Mouse (Mus musculus) C2C12 (cell line): ENCODE measurements around the gene Ssbp1. TPM values are rescaled to one million over a fixed set of nuclear protein-coding genes. Genes with fewer than 3 reads are reported as not detected.

Experiments used
- H3K27me3 ChIP-seq: one replicate; pipeline ENCODE4 v1.6.1; 2011; ENCODE audit not compliant: control insufficient read depth, insufficient read depth, insufficient read length
- H3K36me3 ChIP-seq: one replicate; pipeline ENCODE4 v1.6.1; 2011; ENCODE audit not compliant: control insufficient read depth, insufficient read depth
- H3K4me3 ChIP-seq: one replicate; pipeline ENCODE4 v1.5.1; 2011; ENCODE audit warnings: mild to moderate bottlenecking, control low read depth; ENCODE audit not compliant: poor library complexity, insufficient read depth, severe bottlenecking
- H3K79me2 ChIP-seq: one replicate; pipeline ENCODE4 v1.6.1; 2011; ENCODE audit not compliant: control insufficient read depth, insufficient read depth
- H3K79me3 ChIP-seq: one replicate; pipeline ENCODE4 v1.6.1; 2011; ENCODE audit warnings: low read depth, control low read depth
- H3ac ChIP-seq: one replicate; pipeline ENCODE3; 2011; ENCODE audit warnings: low read depth; ENCODE audit not compliant: control insufficient read depth, insufficient read length
- CEBPB ChIP-seq: IDR thresholded peaks from one replicate; pipeline ENCODE4 v1.6.1; 2011; ENCODE audit warnings: low read depth, mild to moderate bottlenecking, control low read depth, moderate library complexity
- CTCF ChIP-seq: IDR thresholded peaks from one replicate; pipeline ENCODE4 v1.5.1; 2011; ENCODE audit not compliant: control insufficient read depth, insufficient read depth, insufficient read length
- FOSL1 ChIP-seq: IDR thresholded peaks from one replicate; pipeline ENCODE4 v1.8.0; 2011; ENCODE audit warnings: mild to moderate bottlenecking, low read length; ENCODE audit not compliant: poor library complexity, insufficient read depth, severe bottlenecking
- MAX ChIP-seq: IDR thresholded peaks from one replicate; pipeline ENCODE4 v1.6.1; 2011; ENCODE audit warnings: mild to moderate bottlenecking, control low read depth
- MYOD1 ChIP-seq: IDR thresholded peaks from one replicate; pipeline ENCODE4 v1.6.1; 2011; ENCODE audit warnings: low read depth; ENCODE audit not compliant: control insufficient read depth, insufficient read length
- MYOG ChIP-seq: IDR thresholded peaks from one replicate; pipeline ENCODE4 v1.6.1; 2011; ENCODE audit not compliant: control insufficient read depth, insufficient read length; ENCODE audit errors: extremely low read depth
- USF1 ChIP-seq: IDR thresholded peaks from one replicate; pipeline ENCODE4 v1.6.1; 2011; ENCODE audit warnings: low read depth, mild to moderate bottlenecking, control low read depth, moderate library complexity
- polyA plus RNA-seq: library from polyadenylated mRNA; unstranded; fragments of >200 nt; fragmentation: generic; extraction: Trizol; gene quantifications from one replicate; pipeline ENCODE4 v1.2.1, GENCODE M21; 2012; ENCODE audit warnings: missing spikeins

Ssbp1 gene
- polyA plus RNA-seq, 1 experiment = 40.5 TPM

- no peak for TF ChIP-seq MAX
- no peak for TF ChIP-seq MYOG
- H3K4me3 ChIP-seq = peak overlapping the region; percentile 44
- peak overlapping the region; percentile 45 for H3ac ChIP-seq
- no peaks in the 10 kb centered on the region for H3K79me2 ChIP-seq
- H3K79me3 ChIP-seq = no peaks in the 10 kb centered on the region
- peaks cover 7% of the 10 kb centered on the region for H3K27me3 ChIP-seq
- no peaks in the 10 kb centered on the region for H3K36me3 ChIP-seq
Observed at GRCm38 (mm10) chr6:40435151-40436046, 35.8 kb upstream of the Ssbp1 start.

DNA sequence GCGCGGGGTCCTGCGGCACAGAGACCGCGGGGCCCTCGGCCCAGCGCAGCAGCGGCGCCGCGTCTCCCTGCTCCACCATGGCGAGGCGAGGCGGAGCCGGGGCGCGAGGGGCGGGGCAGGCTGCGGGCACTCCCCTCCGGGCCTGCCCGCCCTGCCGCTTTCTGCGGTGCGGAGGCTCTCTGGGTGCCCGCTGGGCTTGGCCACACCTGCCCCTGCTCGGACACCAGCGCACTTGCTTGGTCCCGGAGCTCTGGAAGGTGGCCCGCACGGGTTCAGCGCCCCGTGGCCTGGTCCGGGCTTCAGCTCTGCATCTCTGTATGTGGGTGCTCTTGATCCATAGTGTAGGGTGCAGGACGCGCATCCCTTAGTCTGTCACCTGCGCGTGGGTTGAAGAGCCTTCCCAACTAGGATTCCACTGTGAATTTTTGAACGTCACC, 35.1 kb upstream of the Ssbp1 start, which contains the start of gene E330009J07Rik:
TSS of gene E330009J07Rik (minus strand) at position 89 of the 437 bp plus-strand sequence.
- Histone ChIP-seq H3ac (peak within 1 kb of the TSS; percentile 45), H3K79me2 (no peaks in the 10 kb centered on the region), H3K4me3 (peak within 1 kb of the TSS; percentile 44), H3K36me3 (no peaks in the 10 kb centered on the region), H3K79me3 (no peaks in the 10 kb centered on the region), H3K27me3 (peaks cover 10% of the 10 kb centered on the region)
- TF ChIP-seq CTCF (no peak), MAX (no peak), MYOG (no peak), CEBPB (no peak), MYOD1 (no peak), USF1 (no peak), FOSL1 (no peak)

GRCm38 (mm10) chr6:40438936-40439335, 32.2 kb upstream of the Ssbp1 start, which contains the start of gene Wee2:
Wee2 (plus strand) TSS chr6:40439088.
- Histone ChIP-seq H3ac (no peak within 1 kb of the TSS), H3K27me3 (peaks cover 15% of the 10 kb centered on the region), H3K4me3 (no peak within 1 kb of the TSS), H3K36me3 (no peaks in the 10 kb centered on the region), H3K79me3 (no peaks in the 10 kb centered on the region), H3K79me2 (no peaks in the 10 kb centered on the region)
- TF ChIP-seq CEBPB (no peak), MAX (no peak), CTCF (no peak), MYOG (no peak), FOSL1 (no peak), MYOD1 (no peak), USF1 (no peak)

- H3K27me3 ChIP-seq = peaks cover 15% of the 10 kb centered on the region
- H3ac ChIP-seq = no peak overlapping the region
- TF ChIP-seq MYOD1 (no peak), CTCF (no peak), CEBPB (no peak), FOSL1 (no peak), USF1 (no peak), MAX (no peak), MYOG (no peak)
- no peaks in the 10 kb centered on the region for H3K36me3 ChIP-seq
- H3K79me3 ChIP-seq = no peaks in the 10 kb centered on the region
- H3K79me2 ChIP-seq = no peaks in the 10 kb centered on the region
- H3K4me3 ChIP-seq = no peak overlapping the region
Observed at GRCm38 (mm10) chr6:40439731-40440130, 31.4 kb upstream of the Ssbp1 start.

- Histone ChIP-seq H3K4me3 (no peak overlapping the region), H3ac (no peak overlapping the region), H3K79me3 (no peaks in the 10 kb centered on the region), H3K36me3 (no peaks in the 10 kb centered on the region), H3K79me2 (no peaks in the 10 kb centered on the region), H3K27me3 (peaks cover 22% of the 10 kb centered on the region)
- no peak for TF ChIP-seq CEBPB
- TF ChIP-seq MYOG = no peak
- TF ChIP-seq MYOD1 = no peak
- TF ChIP-seq MAX = no peak
- no peak for TF ChIP-seq FOSL1
Observed at GRCm38 (mm10) chr6:40441276-40441675, 29.9 kb upstream of the Ssbp1 start.

DNA sequence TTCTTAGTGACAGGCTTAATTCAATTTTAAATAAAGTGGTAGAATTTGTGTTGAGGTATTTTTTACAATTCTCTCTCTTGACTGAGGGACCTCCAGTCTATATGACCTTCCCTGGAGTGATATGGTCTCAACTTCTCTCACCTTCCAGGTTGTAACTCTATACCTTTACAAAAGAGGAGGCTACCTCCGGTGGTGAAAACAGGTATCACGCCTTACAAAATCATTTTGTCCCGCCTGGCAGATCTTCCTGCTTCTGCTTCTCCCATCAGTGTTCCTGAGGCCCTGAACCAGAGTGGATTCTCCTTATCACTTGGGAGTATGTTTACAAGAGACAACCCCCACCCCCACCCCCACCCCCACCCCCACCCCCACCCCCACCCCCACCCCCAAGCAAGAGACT, 29.4 kb upstream of the Ssbp1 start:
- H3K27me3 ChIP-seq = peaks cover 26% of the 10 kb centered on the region
- no peak overlapping the region for H3K4me3 ChIP-seq
- TF ChIP-seq CEBPB (no peak), CTCF (no peak), MYOG (no peak), FOSL1 (no peak), MAX (no peak), USF1 (no peak), MYOD1 (no peak)
- H3ac ChIP-seq = no peak overlapping the region
- no peaks in the 10 kb centered on the region for H3K79me3 ChIP-seq
- H3K36me3 ChIP-seq = no peaks in the 10 kb centered on the region
- no peaks in the 10 kb centered on the region for H3K79me2 ChIP-seq
